Mouse (Mus musculus) v-Abl transformed pro-B cells (cell line): ENCODE data around the gene Dok3.

Experiments used
- in situ Hi-C, 2 experiments: fragments of 400-800 bp; cut with MboI; formaldehyde crosslinking; loops; one replicate each; pipeline ENCODE4 v1.15.1; 2025; ENCODE audit not compliant: unreplicated experiment in 2 of 2

The Dok3 gene

DNA sequence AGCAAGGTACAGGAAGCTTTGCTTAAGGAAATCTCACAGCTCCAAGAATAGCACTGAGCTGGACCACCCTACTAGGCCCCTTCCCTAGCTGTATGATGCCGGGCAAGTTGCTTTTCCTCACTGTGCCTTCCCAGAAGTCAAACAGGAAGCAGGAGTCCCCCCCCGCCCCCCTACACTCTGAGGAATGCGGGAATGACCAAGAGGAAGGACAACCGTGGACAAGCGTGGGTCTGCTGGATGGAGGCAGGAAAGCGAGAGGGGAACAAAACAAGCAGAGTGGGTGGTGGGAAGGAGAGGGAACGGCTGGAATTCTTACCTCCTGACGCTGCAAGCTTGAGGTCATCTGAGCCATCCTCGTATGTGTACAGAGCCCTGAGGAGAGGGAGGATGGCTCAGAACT lies 46.0 kb downstream of the Dok3 start:
- in situ Hi-C loops = no loop called here

DNA sequence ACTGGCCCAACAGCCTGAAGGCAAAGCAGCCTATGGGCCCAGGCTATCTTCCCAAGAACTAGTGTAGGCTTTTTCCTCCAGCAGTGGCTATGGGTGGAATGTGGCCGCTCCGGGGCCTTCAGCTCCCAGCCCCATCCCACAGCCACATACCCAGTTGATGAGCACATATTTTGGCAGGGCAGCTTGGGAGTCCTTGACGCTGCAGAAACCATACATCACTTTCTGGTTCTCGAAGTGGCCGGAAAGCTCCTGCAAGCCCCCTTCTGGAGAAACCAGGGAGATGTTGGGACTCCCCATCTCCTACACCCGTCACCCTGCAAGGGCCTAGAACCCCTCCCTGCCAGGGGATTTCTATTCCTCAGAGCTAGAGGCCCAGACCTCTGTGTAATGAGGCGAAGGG lies 46.6 kb downstream of the Dok3 start:
- in situ Hi-C loops = no loop called here

DNA sequence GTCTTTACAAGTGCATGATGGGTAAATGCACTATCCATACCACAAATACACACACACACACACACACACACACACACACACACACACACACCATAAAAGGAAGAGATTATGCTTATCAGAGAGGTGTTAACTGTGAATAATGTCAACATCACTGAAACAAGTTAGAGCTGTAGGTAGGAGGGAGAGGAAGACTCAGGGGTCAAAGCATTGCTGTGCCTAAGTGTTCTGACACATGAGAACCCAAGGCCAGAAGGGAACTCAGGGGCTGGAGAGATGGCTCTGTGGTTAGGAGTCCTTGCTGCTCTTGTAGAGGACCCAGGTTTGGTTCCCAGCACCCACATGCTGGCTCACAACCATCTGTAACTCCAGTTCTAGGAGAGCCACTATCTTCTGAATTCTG lies 49.2 kb downstream of the Dok3 start:
- in situ Hi-C loops = loop anchor here (5.0 kb wide), 1 partner anchor 32 kb away; the partner anchor contains the start of gene Pdlim7 (in 2 of the 2)

GRCm38 (mm10) chr13:55479008-55479407 lies 50.1 kb downstream of the Dok3 start:
- in situ Hi-C loops = loop anchor here (5.0 kb wide), 1 partner anchor 33 kb away; the partner anchor contains the start of gene Pdlim7 (in 2 of the 2)

- in situ Hi-C loops = loop anchor here (5.0 kb wide), 1 partner anchor 34 kb away; the partner anchor contains the start of gene Pdlim7 (in 2 of the 2)
These were observed 51.1 kb downstream of the Dok3 start for GRCm38 (mm10) chr13:55478036-55478435.

DNA sequence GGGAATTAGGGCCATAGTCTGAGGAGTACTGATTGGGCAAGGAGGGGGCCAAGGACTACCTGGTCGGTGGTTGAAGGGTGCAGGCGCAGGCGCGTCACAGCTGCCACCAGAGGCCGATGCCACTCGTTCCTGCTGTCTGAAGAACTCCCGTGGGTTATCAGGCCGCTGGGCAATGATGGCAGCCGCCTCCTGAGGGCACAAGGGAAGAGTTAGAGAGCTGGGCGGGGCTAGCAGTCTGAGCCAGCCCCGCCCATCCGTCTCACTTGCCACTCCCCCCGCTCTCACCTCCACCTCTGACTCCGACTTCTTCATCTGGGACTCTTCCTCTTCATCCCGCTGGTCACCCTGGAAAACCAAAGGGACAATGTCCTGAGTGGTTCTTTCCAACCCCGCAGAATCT lies 51.6 kb downstream of the Dok3 start:
- in situ Hi-C loops = loop anchor here (5.0 kb wide), 1 partner anchor 35 kb away; the partner anchor contains the start of gene Pdlim7 (in 2 of the 2)

- in situ Hi-C loops = loop anchor here (5.0 kb wide), 1 partner anchor 36 kb away; the partner anchor contains the start of gene Pdlim7 (in 2 of the 2)
These were observed 52.8 kb downstream of the Dok3 start for GRCm38 (mm10) chr13:55476256-55476655.

DNA sequence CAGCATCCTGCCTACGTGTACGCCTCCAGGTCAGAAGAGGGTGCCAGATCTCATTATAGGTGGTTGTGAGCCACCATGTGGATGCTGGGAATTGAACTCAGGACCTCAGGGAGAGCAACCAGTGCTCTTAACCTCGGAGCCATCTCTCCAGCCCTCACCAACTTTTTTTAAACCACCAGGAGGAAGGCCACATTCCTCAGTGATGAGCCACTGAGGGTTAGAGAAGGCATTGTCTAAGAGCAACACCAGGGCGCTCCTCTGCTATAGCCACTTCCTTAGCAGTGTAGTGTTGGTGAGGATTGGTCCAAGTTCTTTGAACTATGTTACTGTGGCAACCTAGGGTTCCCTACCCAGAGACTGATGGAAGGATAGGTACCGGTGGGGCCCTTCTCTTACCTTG lies 53.3 kb downstream of the Dok3 start:
- in situ Hi-C loops = loop anchor here (5.0 kb wide), 1 partner anchor 37 kb away; the partner anchor contains the start of gene Pdlim7 (in 2 of the 2)

DNA sequence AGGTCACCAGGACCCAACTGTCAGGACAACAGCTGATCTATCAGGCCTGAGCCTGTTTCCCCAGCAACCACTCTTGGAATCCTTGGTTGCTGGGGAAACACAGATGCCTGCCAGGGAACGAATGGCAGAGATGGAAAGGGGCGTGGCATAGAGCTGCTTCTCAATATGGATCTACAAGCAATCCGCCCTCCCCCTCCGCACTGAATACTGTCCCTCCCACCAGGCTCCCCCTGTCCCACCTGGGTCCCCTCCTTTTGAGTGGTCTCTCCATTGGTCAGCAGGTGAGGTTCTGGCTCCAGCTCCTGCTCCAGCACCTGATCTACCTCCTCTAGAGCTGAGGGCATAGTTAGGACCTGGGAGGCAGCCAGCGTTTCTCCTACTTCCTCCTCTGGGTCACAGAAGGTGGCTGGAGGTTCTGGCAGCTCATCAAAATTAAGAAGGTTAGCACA lies 54.5 kb downstream of the Dok3 start:
- in situ Hi-C loops = loop anchor here (5.0 kb wide), 1 partner anchor 38 kb away; the partner anchor contains the start of gene Pdlim7 (in 2 of the 2)

- in situ Hi-C loops = no loop called here
These were observed 55.1 kb downstream of the Dok3 start for GRCm38 (mm10) chr13:55473961-55474360.
